Mouse (Mus musculus) midbrain, embryonic 10.5 days (tissue): Measurements from ENCODE around the gene A930004D18Rik. TPM values are rescaled to one million over a fixed set of nuclear protein-coding genes. Genes with fewer than 3 reads are reported as not detected.

Experiments
- DNase-seq: peaks from one replicate; pipeline ENCODE4 v3.0.0-alpha.2; 2017; ENCODE audit warnings: low spot score
- H3K27ac ChIP-seq: fragments of 300-500 bp; sonication (generic); replicated peaks from 2 replicates; pipeline ENCODE4 v1.5.1; 2016; ENCODE audit warnings: mild to moderate bottlenecking
- H3K27me3 ChIP-seq: fragments of 300-500 bp; sonication (generic); 2 replicates; pipeline ENCODE4 v1.6.1; 2016; ENCODE audit warnings: low read depth, mild to moderate bottlenecking; ENCODE audit not compliant: poor library complexity, severe bottlenecking
- H3K36me3 ChIP-seq: fragments of 300-500 bp; sonication (generic); 2 replicates; pipeline ENCODE4 v1.6.1; 2016; ENCODE audit warnings: mild to moderate bottlenecking, moderate library complexity
- H3K4me1 ChIP-seq: fragments of 300-500 bp; sonication (generic); 2 replicates; pipeline ENCODE4 v1.6.1; 2016
- H3K4me3 ChIP-seq: fragments of 300-500 bp; sonication (generic); 2 replicates; pipeline ENCODE4 v1.5.1; 2016; ENCODE audit warnings: mild to moderate bottlenecking, moderate library complexity
- H3K9me3 ChIP-seq: fragments of 300-500 bp; sonication (generic); replicated peaks from 2 replicates; pipeline ENCODE4 v1.6.1; 2016; ENCODE audit warnings: mild to moderate bottlenecking
- WGBS: fragments of 180-500 bp; shearing (Covaris S2); methylation state at CpG from one replicate; pipeline ENCODE4 v1.1.7; 2016; 5-methylcytosine and 5-hydroxymethylcytosine counted together
- polyA plus RNA-seq: library from polyadenylated mRNA; unstranded; fragments of >200 nt; fragmentation: Nextera tagmentation; extraction: Ambion mirVana; gene quantifications from 2 replicates; pipeline ENCODE4 v1.2.1, GENCODE M21; 2016

Gene A930004D18Rik
- polyA plus RNA-seq, 1 experiment from 2014 or later = 25.0 TPM

GRCm38 (mm10) chr2:18029656-18030055 lies 7.9 kb downstream of the A930004D18Rik start:
- H3K4me1 ChIP-seq = peaks cover 77% of the 10 kb centered on the region
- no peaks in the 10 kb centered on the region for H3K36me3 ChIP-seq
- H3K4me3 ChIP-seq = peak overlapping the region; percentile 86
- H3K27ac ChIP-seq = peak overlapping the region; percentile 100
- WGBS = 34% methylated on average over 7 of the region's 7 CpGs
- H3K27me3 ChIP-seq = no peaks in the 10 kb centered on the region
- no peaks in the 10 kb centered on the region for H3K9me3 ChIP-seq
- no peak for DNase-seq

DNA sequence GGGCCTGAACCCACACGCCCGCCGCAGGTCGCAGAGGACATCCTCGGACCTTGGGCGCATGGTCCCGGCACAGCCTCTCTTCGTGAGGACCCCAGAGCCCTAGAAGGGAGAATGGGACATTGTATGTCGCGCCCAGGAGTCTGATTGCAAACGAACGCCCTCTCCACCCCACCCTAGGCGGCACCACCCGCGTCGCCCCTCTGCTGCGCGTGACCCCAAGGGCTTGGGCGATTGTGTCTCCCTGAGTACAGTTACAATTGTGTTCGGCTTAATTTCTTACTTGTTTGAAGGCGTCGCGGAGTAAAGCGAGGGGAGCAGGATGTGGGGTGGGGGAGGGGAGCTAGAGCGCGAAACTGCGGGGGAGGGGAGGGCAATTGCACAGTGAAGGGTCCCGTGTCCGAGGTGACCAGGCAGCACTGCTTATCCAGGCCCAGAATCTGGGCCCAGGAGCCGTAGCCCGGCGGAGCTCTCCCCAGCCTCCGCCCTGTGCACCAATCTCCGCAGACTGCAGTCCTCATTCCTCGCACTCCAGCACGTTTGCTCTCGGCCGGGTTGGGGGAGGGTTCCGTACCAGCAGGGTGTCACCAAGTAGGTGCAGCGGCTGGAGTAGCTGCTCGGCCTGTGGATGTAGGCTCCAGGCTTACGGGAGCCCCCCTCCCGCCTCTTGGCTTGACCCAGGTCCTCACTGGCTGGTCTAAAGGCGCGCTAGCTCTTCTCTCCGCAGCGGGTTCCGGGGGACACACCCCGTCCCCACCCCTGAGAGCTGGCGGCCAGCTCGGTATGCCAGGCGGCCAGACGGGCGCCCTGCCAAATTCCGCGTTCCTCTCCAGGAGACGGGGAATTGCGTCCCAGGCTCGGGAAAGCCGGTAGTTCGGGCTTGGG lies 9.2 kb downstream of the A930004D18Rik start:
- WGBS = under 1% methylated on average over 61 of the region's 61 CpGs
- no peaks in the 10 kb centered on the region for H3K36me3 ChIP-seq
- peak; percentile 86 for DNase-seq
- H3K27ac ChIP-seq = peak overlapping the region; percentile 100
- H3K4me1 ChIP-seq = peaks cover 77% of the 10 kb centered on the region
- no peaks in the 10 kb centered on the region for H3K9me3 ChIP-seq
- H3K4me3 ChIP-seq = peak overlapping the region; percentile 86
- H3K27me3 ChIP-seq = no peaks in the 10 kb centered on the region

DNA sequence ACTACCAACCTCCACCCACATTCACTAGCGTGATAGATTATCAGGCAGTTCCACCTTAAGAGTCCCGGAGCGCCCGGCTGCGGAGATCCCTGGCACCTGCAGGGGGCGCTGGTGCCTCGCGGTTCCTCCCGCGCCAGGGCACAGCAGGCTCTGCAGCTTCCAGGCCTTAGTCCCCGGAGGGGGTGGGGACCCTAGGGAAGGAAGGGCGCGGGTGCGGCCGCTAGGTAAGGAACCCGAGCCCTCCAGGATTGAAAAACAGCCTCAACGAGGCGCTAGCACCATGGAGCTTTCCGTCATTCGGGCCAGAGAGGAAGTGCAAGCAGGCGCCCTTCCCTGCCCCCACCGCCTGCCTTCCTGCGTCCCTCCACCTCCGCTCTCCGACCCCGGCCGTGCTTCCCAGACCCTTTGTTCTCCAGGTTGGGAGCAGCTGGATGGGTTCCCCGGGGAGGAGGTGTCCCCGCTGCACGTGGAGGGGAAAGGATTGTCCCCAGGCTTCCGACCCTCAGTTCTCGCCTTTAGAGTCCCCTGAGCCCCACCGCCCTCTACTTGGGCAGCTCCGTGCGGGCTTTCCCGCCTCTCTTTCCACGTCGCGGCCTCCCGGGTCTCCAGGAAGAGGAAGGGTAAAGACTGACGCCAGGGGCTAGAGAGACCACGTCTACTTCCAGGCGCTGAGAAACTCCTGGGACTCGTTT lies 9.9 kb downstream of the A930004D18Rik start:
- no peaks in the 10 kb centered on the region for H3K36me3 ChIP-seq
- peaks cover 74% of the 10 kb centered on the region for H3K4me1 ChIP-seq

DNA sequence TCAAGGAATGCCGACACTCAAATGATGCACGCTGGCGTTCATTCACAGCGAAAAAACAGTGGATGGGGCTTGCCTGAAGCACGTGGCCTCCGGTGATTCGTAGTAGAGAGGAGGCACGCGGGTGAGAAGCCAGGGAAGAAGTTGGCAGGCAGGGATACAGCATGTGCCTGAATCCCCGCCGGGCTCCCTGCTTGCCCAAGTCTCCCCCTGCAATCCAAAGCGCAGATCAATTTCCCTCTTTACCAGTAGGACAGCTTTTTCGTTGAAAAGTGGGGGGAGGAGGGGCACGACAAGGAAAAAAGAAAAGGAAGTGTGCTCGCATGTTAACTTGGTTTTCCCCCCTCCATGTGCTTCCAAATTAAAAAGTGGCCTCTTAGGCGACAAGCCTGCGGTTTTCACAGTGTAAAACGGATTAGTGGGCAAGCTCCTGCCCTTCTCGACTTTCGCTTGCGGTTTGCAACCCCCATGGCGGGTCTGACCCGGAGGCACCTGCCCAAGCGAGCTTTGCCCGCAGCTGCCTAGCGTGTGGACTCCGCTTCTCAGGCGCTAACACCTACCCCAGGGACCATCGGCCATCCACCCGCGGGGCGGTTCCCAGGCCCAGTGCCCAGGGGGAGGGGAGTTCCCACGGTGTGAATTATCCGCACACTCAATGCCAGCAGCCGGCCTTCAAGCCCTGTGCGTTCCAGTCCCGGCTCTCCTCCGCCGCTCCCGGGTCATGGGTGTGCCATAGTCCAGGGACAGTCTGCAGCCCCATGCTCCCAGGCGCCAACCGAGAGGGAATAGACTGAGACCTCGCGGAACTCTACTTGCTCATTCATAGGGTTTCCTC lies 11.2 kb downstream of the A930004D18Rik start:
- no peaks in the 10 kb centered on the region for H3K36me3 ChIP-seq
- DNase-seq = peak; percentile 81
- no peaks in the 10 kb centered on the region for H3K9me3 ChIP-seq
- no peaks in the 10 kb centered on the region for H3K27me3 ChIP-seq
- peak overlapping the region; percentile 86 for H3K4me3 ChIP-seq
- WGBS = under 1% methylated on average over 44 of the region's 44 CpGs
- H3K4me1 ChIP-seq = peaks cover 61% of the 10 kb centered on the region
- H3K27ac ChIP-seq = peak overlapping the region; percentile 100

More for the DNA sequence above, 9.9 kb downstream of the A930004D18Rik start:
- DNase-seq = peak; percentile 95
- Histone ChIP-seq H3K4me3 (peak overlapping the region; percentile 86), H3K27me3 (no peaks in the 10 kb centered on the region), H3K27ac (peak overlapping the region; percentile 100), H3K9me3 (no peaks in the 10 kb centered on the region)
- under 1% methylated on average over 44 of the region's 44 CpGs for WGBS

DNA sequence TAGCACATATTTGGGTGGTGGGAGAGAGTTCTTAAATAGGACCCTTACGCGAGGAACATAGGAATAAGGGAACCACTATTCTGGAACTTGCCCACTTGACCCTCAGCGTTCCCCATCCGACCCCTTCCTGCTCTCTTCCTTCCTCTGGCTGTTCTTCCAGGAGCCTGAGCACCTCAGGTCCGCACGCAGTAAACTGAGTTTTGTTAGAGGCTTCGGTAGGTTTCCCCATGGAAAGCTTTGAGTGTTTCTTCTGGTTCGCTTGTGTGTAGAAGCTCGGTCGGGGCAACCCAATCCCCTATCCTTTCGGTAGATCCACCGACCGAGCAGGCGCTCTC lies 11.8 kb downstream of the A930004D18Rik start:
- H3K4me1 ChIP-seq = peaks cover 56% of the 10 kb centered on the region
- WGBS = 2% methylated on average over 14 of the region's 14 CpGs
- DNase-seq = no peak

DNA sequence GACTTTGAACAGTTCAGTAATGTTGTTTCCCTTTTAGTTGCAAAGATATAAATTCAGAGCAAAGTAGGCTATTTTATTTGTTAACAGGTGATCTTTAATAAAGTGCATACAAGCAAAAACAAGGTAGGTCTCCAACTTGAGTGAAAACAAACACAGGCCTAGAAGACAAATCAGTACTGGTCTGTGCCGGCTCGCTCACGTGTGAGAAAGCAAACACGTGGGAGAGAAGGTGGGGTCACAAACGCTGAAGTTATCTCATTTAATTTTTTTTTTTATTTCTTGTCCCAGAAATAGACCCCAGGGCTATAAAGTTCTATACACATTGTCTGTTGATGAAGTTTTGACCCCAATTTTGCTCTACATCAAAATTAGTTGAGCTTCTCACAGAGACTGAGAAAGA lies 12.4 kb downstream of the A930004D18Rik start:
- Histone ChIP-seq H3K9me3 (no peaks in the 10 kb centered on the region), H3K4me1 (peaks cover 51% of the 10 kb centered on the region), H3K36me3 (no peaks in the 10 kb centered on the region), H3K27ac (peak overlapping the region; percentile 100), H3K4me3 (peak overlapping the region; percentile 86), H3K27me3 (no peaks in the 10 kb centered on the region)
- peak; percentile 28 for DNase-seq
- WGBS = 26% methylated on average over 5 of the region's 5 CpGs

More for the DNA sequence above, 11.8 kb downstream of the A930004D18Rik start:
- H3K27me3 ChIP-seq = no peaks in the 10 kb centered on the region
- H3K36me3 ChIP-seq = no peaks in the 10 kb centered on the region
- H3K27ac ChIP-seq = peak overlapping the region; percentile 100
- H3K4me3 ChIP-seq = peak overlapping the region; percentile 86
- no peaks in the 10 kb centered on the region for H3K9me3 ChIP-seq

- H3K9me3 ChIP-seq = no peaks in the 10 kb centered on the region; the same call in 1 of the 2 replicates
- WGBS = 62% methylated on average over 1 of the region's 1 CpGs
- no peak overlapping the region for H3K4me3 ChIP-seq
- peaks cover 41% of the 10 kb centered on the region for H3K4me1 ChIP-seq
- H3K27me3 ChIP-seq = no peaks in the 10 kb centered on the region
- H3K27ac ChIP-seq = no peak overlapping the region
- no peaks in the 10 kb centered on the region for H3K36me3 ChIP-seq
- no peak for DNase-seq
These were observed 14.7 kb downstream of the A930004D18Rik start for GRCm38 (mm10) chr2:18022886-18023285.

DNA sequence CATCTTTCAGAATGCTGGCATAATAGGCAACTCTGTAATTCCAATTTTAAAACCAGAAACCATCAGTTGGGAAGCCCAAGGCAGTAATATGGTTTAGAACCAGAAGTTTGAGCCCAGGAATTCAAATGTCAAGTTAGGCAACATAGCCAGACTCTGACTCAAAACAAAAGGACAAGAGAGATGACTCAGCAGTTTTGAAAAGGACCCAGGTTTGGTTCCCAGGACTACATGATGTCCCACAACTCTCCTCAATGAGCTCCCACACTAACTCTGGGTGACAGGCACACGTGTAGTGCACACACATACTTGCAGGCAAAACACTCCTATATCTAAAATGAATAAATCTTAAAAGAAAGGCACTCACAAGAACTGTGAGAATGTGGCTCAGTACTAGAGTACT lies 18.4 kb downstream of the A930004D18Rik start:
- 84% methylated on average over 1 of the region's 1 CpGs for WGBS
- Histone ChIP-seq H3K9me3 (peaks cover 4% of the 10 kb centered on the region; the same call in 1 of the 2 replicates), H3K36me3 (no peaks in the 10 kb centered on the region), H3K27me3 (no peaks in the 10 kb centered on the region), H3K4me1 (peaks cover 12% of the 10 kb centered on the region), H3K4me3 (no peak overlapping the region), H3K27ac (no peak overlapping the region)
- no peak for DNase-seq

GRCm38 (mm10) chr2:18017321-18017720 lies 20.2 kb downstream of the A930004D18Rik start:
- 95% methylated on average over 6 of the region's 6 CpGs for WGBS
- Histone ChIP-seq H3K4me3 (no peak overlapping the region), H3K36me3 (no peaks in the 10 kb centered on the region), H3K4me1 (no peaks in the 10 kb centered on the region), H3K9me3 (peaks cover 4% of the 10 kb centered on the region; the same call in 1 of the 2 replicates), H3K27ac (no peak overlapping the region), H3K27me3 (no peaks in the 10 kb centered on the region)
- DNase-seq = no peak

DNA sequence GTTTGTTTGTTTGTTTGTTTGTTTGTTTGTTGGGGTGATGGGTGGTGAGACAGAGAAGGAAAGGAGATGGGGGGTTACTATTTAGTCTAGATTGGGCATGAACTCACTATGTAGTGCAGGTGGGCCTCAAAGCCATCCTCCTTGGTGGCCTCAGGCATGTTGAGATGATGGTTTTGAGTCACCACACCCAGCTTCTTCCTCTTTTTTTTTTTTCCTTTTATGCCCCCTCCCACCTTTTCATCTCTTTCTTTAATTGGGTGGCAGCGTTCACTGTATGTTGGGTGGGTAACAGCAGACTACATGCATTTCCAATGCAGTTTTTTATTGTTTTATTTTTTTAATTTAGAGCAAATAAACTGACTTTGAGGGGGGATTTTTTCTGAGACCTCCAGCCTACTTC lies 20.9 kb downstream of the A930004D18Rik start:
- H3K36me3 ChIP-seq = no peaks in the 10 kb centered on the region
- DNase-seq = no peak
- H3K27me3 ChIP-seq = no peaks in the 10 kb centered on the region
- no peak overlapping the region for H3K27ac ChIP-seq
- H3K9me3 ChIP-seq = peaks cover 4% of the 10 kb centered on the region; the same call in 1 of the 2 replicates
- H3K4me3 ChIP-seq = no peak overlapping the region
- no peaks in the 10 kb centered on the region for H3K4me1 ChIP-seq
- 96% methylated on average over 1 of the region's 1 CpGs for WGBS

GRCm38 (mm10) chr2:18015581-18015980 lies 22.0 kb downstream of the A930004D18Rik start:
- WGBS = 48% methylated on average over 3 of the region's 3 CpGs
- H3K4me3 ChIP-seq = no peak overlapping the region
- no peaks in the 10 kb centered on the region for H3K36me3 ChIP-seq
- no peak overlapping the region for H3K27ac ChIP-seq
- no peaks in the 10 kb centered on the region for H3K4me1 ChIP-seq
- DNase-seq = no peak
- peaks cover 4% of the 10 kb centered on the region; the same call in 1 of the 2 replicates for H3K9me3 ChIP-seq
- no peaks in the 10 kb centered on the region for H3K27me3 ChIP-seq

GRCm38 (mm10) chr2:18012866-18013265 lies 24.7 kb downstream of the A930004D18Rik start:
- Histone ChIP-seq H3K36me3 (no peaks in the 10 kb centered on the region), H3K4me3 (no peak overlapping the region), H3K27me3 (no peaks in the 10 kb centered on the region), H3K4me1 (no peaks in the 10 kb centered on the region), H3K9me3 (peaks cover 4% of the 10 kb centered on the region; the same call in 1 of the 2 replicates), H3K27ac (no peak overlapping the region)
- 88% methylated on average over 3 of the region's 3 CpGs for WGBS
- no peak for DNase-seq
